In genomic region chr12:110507714-110508297, GRCm38 (mm10) we compare ENCODE assay signal across 14 mouse cellular contexts.
A peak's percentile ranks its signal among the peaks of the same experiment; 100 is the strongest.
DNase-seq lines count a peak whose midpoint lies in the region; ATAC-seq and TF ChIP-seq lines count a peak whose summit lies in the region.
"Had no signal": no experiment of that assay in that cellular context is flagged by ENCODE, and none has a peak within 500 bp of the region (broad histone marks: within the 10 kb centered on the region; RNA-seq: fewer than 3 reads in every experiment).

No protein-coding gene starts in this region.

- intact Hi-C loops in gastrocnemius, adult 2 months (cut with DNase I), result no loop called here

- H3K27ac ChIP-seq in gastrocnemius, adult 2 months, result peak overlapping the region; percentile 16
- H3K27ac ChIP-seq in liver, embryonic 12.5 days, result no peak overlapping the region
- no peak overlapping the region for H3K27ac ChIP-seq in liver, postnatal 0 days (ENCODE audit: low read depth)
- peak overlapping the region; percentile 38; the same call in 1 of the 2 replicates for H3K27ac ChIP-seq in hindbrain, embryonic 14.5 days
- H3K27ac ChIP-seq: liver, embryonic 15.5 days had no signal

- H3K4me1 ChIP-seq in liver, embryonic 12.5 days, result peaks cover 68% of the 10 kb centered on the region
- peaks cover 24% of the 10 kb centered on the region for H3K4me1 ChIP-seq in liver, postnatal 0 days (ENCODE audit: insufficient read depth)
- H3K4me1 ChIP-seq in hindbrain, embryonic 14.5 days (replicated peaks; ENCODE audit: control insufficient read depth, insufficient read depth, low read length), result peaks cover 44% of the 10 kb centered on the region

- no peak for TF ChIP-seq CTCF in gastrocnemius, adult 2 months (IDR thresholded peaks at IDR 0.05)
- TF ChIP-seq CTCF in liver, postnatal 0 days (IDR thresholded peaks at IDR 0.05; ENCODE audit: low read depth), result no peak

- no peak overlapping the region for H3K4me2 ChIP-seq in liver, embryonic 12.5 days
- H3K4me2 ChIP-seq in liver, postnatal 0 days (ENCODE audit: low read depth, low read length), result no peak overlapping the region
- no peak overlapping the region for H3K4me2 ChIP-seq in hindbrain, embryonic 14.5 days (replicated peaks)
- H3K4me2 ChIP-seq: liver, embryonic 15.5 days had no signal

- no peak for TF ChIP-seq EP300 in liver, postnatal 0 days (IDR thresholded peaks at IDR 0.05; ENCODE audit: low read depth)

- 0 out of 2 replicates have a peak overlapping the region, but pooled peaks have one; percentile 12 for H3K9ac ChIP-seq in liver, embryonic 12.5 days
- no peak overlapping the region for H3K9ac ChIP-seq in liver, postnatal 0 days (replicated peaks)
- H3K9ac ChIP-seq in hindbrain, embryonic 14.5 days, result no peak overlapping the region
- H3K9ac ChIP-seq: liver, embryonic 15.5 days had no signal

- H3K9me3 ChIP-seq in liver, embryonic 12.5 days (replicated peaks), result no peaks in the 10 kb centered on the region
- no peaks in the 10 kb centered on the region for H3K9me3 ChIP-seq in liver, postnatal 0 days (ENCODE audit: low read length)
- H3K9me3 ChIP-seq in hindbrain, embryonic 14.5 days (ENCODE audit: control insufficient read depth, low read length), result no peaks in the 10 kb centered on the region
- H3K9me3 ChIP-seq: liver, embryonic 15.5 days had no signal

- no peaks in the 10 kb centered on the region for H3K27me3 ChIP-seq in liver, embryonic 12.5 days (replicated peaks)
- H3K27me3 ChIP-seq in liver, postnatal 0 days (ENCODE audit: insufficient read depth, low read length), result no peaks in the 10 kb centered on the region
- no peaks in the 10 kb centered on the region for H3K27me3 ChIP-seq in hindbrain, embryonic 14.5 days (ENCODE audit: control insufficient read depth, insufficient read depth, low read length)
- H3K27me3 ChIP-seq: liver, embryonic 15.5 days; Patski had no signal

- no peak overlapping the region for H3K4me3 ChIP-seq in gastrocnemius, adult 2 months
- no peak overlapping the region for H3K4me3 ChIP-seq in liver, embryonic 12.5 days
- no peak overlapping the region for H3K4me3 ChIP-seq in liver, postnatal 0 days (ENCODE audit: low read depth, low read length)
- no peak overlapping the region for H3K4me3 ChIP-seq in hindbrain, embryonic 14.5 days (replicated peaks; ENCODE audit: low read length)
- H3K4me3 ChIP-seq: liver, embryonic 15.5 days; myocyte had no signal

- WGBS in liver, embryonic 12.5 days (ENCODE audit: insufficient replicate concordance), result 59% methylated on average over 9 of the region's 9 CpGs
- WGBS in liver, postnatal 0 days (ENCODE audit: insufficient replicate concordance), result 64% methylated on average over 9 of the region's 9 CpGs
- WGBS in hindbrain, embryonic 14.5 days, result 41% methylated on average over 9 of the region's 9 CpGs

- 0 out of 2 replicates have a peak, but pooled peaks cover 3% of the 10 kb centered on the region for H3K36me3 ChIP-seq in liver, embryonic 12.5 days
- H3K36me3 ChIP-seq in liver, postnatal 0 days (replicated peaks; ENCODE audit: insufficient read depth, low read length), result no peaks in the 10 kb centered on the region
- no peaks in the 10 kb centered on the region for H3K36me3 ChIP-seq in hindbrain, embryonic 14.5 days (replicated peaks; ENCODE audit: control insufficient read depth, insufficient read depth)
- H3K36me3 ChIP-seq: liver, embryonic 15.5 days had no signal

- DNase-seq in gastrocnemius, adult 2 months, result no peak
- DNase-seq in gastrocnemius, postnatal 4 days (ENCODE audit: low spot score in 2 of 2), result no peak
- DNase-seq in liver, postnatal 0 days, result no peak
- peak; percentile 79 for DNase-seq in MN1 (ENCODE audit: low spot score)
- DNase-seq in hindbrain, embryonic 14.5 days (ENCODE audit: low spot score), result no peak
- no peak for DNase-seq in frontal cortex, postnatal 25 days (ENCODE audit: low spot score in 2 of 2)
- no peak for DNase-seq in gastrocnemius, postnatal 10 days
- DNase-seq: cerebellum, adult 18-20 months; heart, postnatal 14 days; kidney, adult 8-10 months had no signal

- ATAC-seq in liver, embryonic 12.5 days, result no peak
- no peak for ATAC-seq in liver, postnatal 0 days
- ATAC-seq in hindbrain, embryonic 14.5 days (ENCODE audit: low FRiP score), result no peak
- ATAC-seq: Patski had no signal

Comparison
In these comparisons a context has a peak if more than half of its experiments do, and no peak if none do; other contexts are left out.
1. H3K27ac ChIP-seq: peak in gastrocnemius, adult 2 months (single experiment) and hindbrain, embryonic 14.5 days (single experiment); none in liver, embryonic 12.5 days (single experiment) and liver, postnatal 0 days (single experiment).